ENCODE assay signal across 13 mouse cellular contexts in genomic region chr16:44693695-44694094, GRCm38 (mm10). TPM values are rescaled to one million over a fixed set of nuclear protein-coding genes. Genes with fewer than 3 reads are reported as not detected.
DNase-seq lines count a peak whose midpoint lies in the region; ATAC-seq and TF ChIP-seq lines count a peak whose summit lies in the region.
"Had no signal": no experiment of that assay in that cellular context is flagged by ENCODE, and none has a peak within 500 bp of the region (broad histone marks: within the 10 kb centered on the region; RNA-seq: fewer than 3 reads in every experiment).

No protein-coding gene starts in this region.

- no peak overlapping the region for H3K4me2 ChIP-seq in lung, postnatal 0 days (replicated peaks; ENCODE audit: low read depth, low read length)
- H3K4me2 ChIP-seq in heart, embryonic 12.5 days: no peak overlapping the region
- H3K4me2 ChIP-seq: neural tube, embryonic 13.5 days had no signal

- no peaks in the 10 kb centered on the region for H3K9me3 ChIP-seq in lung, postnatal 0 days (ENCODE audit: low read length)
- H3K9me3 ChIP-seq in limb, embryonic 10.5 days (replicated peaks): no peaks in the 10 kb centered on the region
- H3K9me3 ChIP-seq in heart, embryonic 12.5 days (replicated peaks): no peaks in the 10 kb centered on the region
- H3K9me3 ChIP-seq: neural tube, embryonic 13.5 days had no signal

- no peak overlapping the region for H3K4me3 ChIP-seq in lung, postnatal 0 days (ENCODE audit: low read depth, low read length)
- H3K4me3 ChIP-seq in limb, embryonic 10.5 days: no peak overlapping the region
- no peak overlapping the region for H3K4me3 ChIP-seq in heart, embryonic 12.5 days
- H3K4me3 ChIP-seq: neural tube, embryonic 13.5 days had no signal

- no peak overlapping the region for H3K27ac ChIP-seq in lung, postnatal 0 days (ENCODE audit: low read length)
- no peak overlapping the region for H3K27ac ChIP-seq in limb, embryonic 10.5 days
- H3K27ac ChIP-seq in heart, embryonic 12.5 days (ENCODE audit: poor library complexity, severe bottlenecking): no peak overlapping the region
- H3K27ac ChIP-seq: neural tube, embryonic 13.5 days had no signal

- H3K36me3 ChIP-seq in lung, postnatal 0 days (ENCODE audit: insufficient read depth, low read length): no peaks in the 10 kb centered on the region
- no peaks in the 10 kb centered on the region for H3K36me3 ChIP-seq in limb, embryonic 10.5 days
- H3K36me3 ChIP-seq in heart, embryonic 12.5 days: no peaks in the 10 kb centered on the region
- H3K36me3 ChIP-seq: neural tube, embryonic 13.5 days had no signal

- H3K27me3 ChIP-seq in lung, postnatal 0 days (replicated peaks; ENCODE audit: insufficient read depth, low read length): no peaks in the 10 kb centered on the region
- H3K27me3 ChIP-seq in limb, embryonic 10.5 days (ENCODE audit: low read depth, poor library complexity, severe bottlenecking): no peaks in the 10 kb centered on the region
- no peaks in the 10 kb centered on the region for H3K27me3 ChIP-seq in heart, embryonic 12.5 days (replicated peaks)
- H3K27me3 ChIP-seq: neural tube, embryonic 13.5 days had no signal

- H3K9ac ChIP-seq in lung, postnatal 0 days (replicated peaks; ENCODE audit: low read depth): no peak overlapping the region
- H3K9ac ChIP-seq in heart, embryonic 12.5 days: no peak overlapping the region
- H3K9ac ChIP-seq: neural tube, embryonic 13.5 days had no signal

- peaks cover 8% of the 10 kb centered on the region; the same call in 1 of the 2 replicates for H3K4me1 ChIP-seq in lung, postnatal 0 days (ENCODE audit: insufficient read depth, low read depth, low read length)
- peaks cover 37% of the 10 kb centered on the region for H3K4me1 ChIP-seq in limb, embryonic 10.5 days
- H3K4me1 ChIP-seq in heart, embryonic 12.5 days (replicated peaks): peaks cover 19% of the 10 kb centered on the region

- no peak for ATAC-seq in lung, postnatal 0 days
- no peak for ATAC-seq in heart, embryonic 12.5 days (ENCODE audit: insufficient number of reproducible peaks, low FRiP score)
- ATAC-seq: midbrain, embryonic 16.5 days had no signal

- DNase-seq in embryo, embryonic 10 days (ENCODE audit: low spot score): peak; percentile 32
- DNase-seq in embryo, embryonic 10.5 days (ENCODE audit: low spot score): no peak
- DNase-seq in lung, postnatal 0 days (ENCODE audit: low spot score): no peak
- DNase-seq in lung, adult 18-20 months: no peak
- DNase-seq in adrenal gland, adult 2 months: peak; percentile 56
- DNase-seq in limb, embryonic 10.5 days (ENCODE audit: low spot score): no peak
- DNase-seq in spleen, adult 18-20 months: no peak
- DNase-seq: kidney, postnatal 14 days; lung, postnatal 36 days; thymus, adult 2 months had no signal

- 71% methylated on average over 6 of the region's 6 CpGs for WGBS in lung, postnatal 0 days
- 70% methylated on average over 6 of the region's 6 CpGs for WGBS in limb, embryonic 10.5 days
- 61% methylated on average over 6 of the region's 6 CpGs for WGBS in heart, embryonic 12.5 days

- TF ChIP-seq EP300 in lung, postnatal 0 days (IDR thresholded peaks at IDR 0.05): no peak

- peak; percentile 42 for TF ChIP-seq CTCF in lung, postnatal 0 days (IDR thresholded peaks at IDR 0.05)

RNA-seq across cellular contexts. Expression of gene Nepro, which starts 30.4 kb away (rescaled TPM):
- 3.6 and 3.7 TPM in 2 replicates for polyA plus RNA-seq in lung, postnatal 0 days (2015; fragmentation: Nextera tagmentation; extraction: Ambion mirVana)
- 10 to 100 TPM in 1 of 2 experiments, 1 to 10 TPM in 1; 9.9 to 12.1 TPM for total RNA-seq in adrenal gland, adult 2 months (2021)
- polyA plus RNA-seq in adrenal gland, adult 2 months (2012; rRNA removed): 5.1 and 5.2 TPM in 2 replicates
- 14.0 and 15.7 TPM in 2 replicates for polyA plus RNA-seq in limb, embryonic 10.5 days (2016; fragmentation: Nextera tagmentation; extraction: Ambion mirVana)
- polyA plus RNA-seq in heart, embryonic 12.5 days (2016; fragmentation: Nextera tagmentation; extraction: Ambion mirVana): 6.8 and 7.1 TPM in 2 replicates

RNA-seq across cellular contexts. Expression of gene Gtpbp8, which starts 52.5 kb away (rescaled TPM):
- 17.2 and 19.5 TPM in 2 replicates for polyA plus RNA-seq in lung, postnatal 0 days (2015; fragmentation: Nextera tagmentation; extraction: Ambion mirVana)
- 10 to 100 TPM; 14.9 to 17.8 TPM for total RNA-seq in adrenal gland, adult 2 months (2021)
- 13.5 and 14.1 TPM in 2 replicates for polyA plus RNA-seq in adrenal gland, adult 2 months (2012; rRNA removed)
- 24.7 and 25.5 TPM in 2 replicates for polyA plus RNA-seq in limb, embryonic 10.5 days (2016; fragmentation: Nextera tagmentation; extraction: Ambion mirVana)
- polyA plus RNA-seq in heart, embryonic 12.5 days (2016; fragmentation: Nextera tagmentation; extraction: Ambion mirVana): 23.2 and 27.6 TPM in 2 replicates

Comparison
In these comparisons a context has a peak if more than half of its experiments do, and no peak if none do; other contexts are left out.
1. DNase-seq: peak in embryo, embryonic 10 days (single experiment) and adrenal gland, adult 2 months (single experiment); none in embryo, embryonic 10.5 days (single experiment), lung, postnatal 0 days (single experiment), lung, adult 18-20 months (0 of 2), limb, embryonic 10.5 days (single experiment) and spleen, adult 18-20 months (0 of 2).